Mouse (Mus musculus) bone marrow, adult 2 months (tissue): Measurements from ENCODE around the gene Slc35f5.

Experiments used
- CTCF ChIP-seq: fragments of 200-500 bp; IDR thresholded peaks from 2 replicates; pipeline ENCODE4 v1.5.1; 2011; ENCODE audit warnings: low read length, control low read depth; ENCODE audit not compliant: control insufficient read depth, insufficient read depth
- POLR2A ChIP-seq: fragments of 200-500 bp; IDR thresholded peaks from 2 replicates; pipeline ENCODE4 v1.6.1; 2011; ENCODE audit warnings: low read depth, mild to moderate bottlenecking, control low read depth, low read length, borderline replicate concordance; ENCODE audit not compliant: control insufficient read depth

DNA sequence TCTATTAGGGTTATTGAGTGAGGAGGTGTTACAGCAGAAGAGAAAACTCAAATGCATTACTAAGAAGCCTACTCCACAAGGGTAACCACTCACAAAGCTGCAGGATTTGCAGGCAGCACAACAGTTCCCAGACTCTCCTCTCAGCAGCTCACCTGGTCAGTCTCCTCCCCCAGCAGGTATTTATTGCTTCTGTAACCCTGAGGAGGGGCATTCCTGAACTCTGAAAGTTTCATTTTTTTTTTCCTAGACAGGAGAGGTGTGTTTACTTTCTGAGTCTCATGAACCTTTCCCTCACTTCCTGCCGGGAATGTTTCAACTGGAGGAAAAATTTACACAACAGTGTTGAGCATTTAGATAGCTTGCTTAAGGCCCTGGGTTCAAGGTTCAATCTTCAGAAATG, 10.0 kb upstream of the Slc35f5 start:
- TF ChIP-seq POLR2A, result no peak
- TF ChIP-seq CTCF, result no peak
